Mouse (Mus musculus): Measurements from ENCODE around the gene Parp1.

DNA sequence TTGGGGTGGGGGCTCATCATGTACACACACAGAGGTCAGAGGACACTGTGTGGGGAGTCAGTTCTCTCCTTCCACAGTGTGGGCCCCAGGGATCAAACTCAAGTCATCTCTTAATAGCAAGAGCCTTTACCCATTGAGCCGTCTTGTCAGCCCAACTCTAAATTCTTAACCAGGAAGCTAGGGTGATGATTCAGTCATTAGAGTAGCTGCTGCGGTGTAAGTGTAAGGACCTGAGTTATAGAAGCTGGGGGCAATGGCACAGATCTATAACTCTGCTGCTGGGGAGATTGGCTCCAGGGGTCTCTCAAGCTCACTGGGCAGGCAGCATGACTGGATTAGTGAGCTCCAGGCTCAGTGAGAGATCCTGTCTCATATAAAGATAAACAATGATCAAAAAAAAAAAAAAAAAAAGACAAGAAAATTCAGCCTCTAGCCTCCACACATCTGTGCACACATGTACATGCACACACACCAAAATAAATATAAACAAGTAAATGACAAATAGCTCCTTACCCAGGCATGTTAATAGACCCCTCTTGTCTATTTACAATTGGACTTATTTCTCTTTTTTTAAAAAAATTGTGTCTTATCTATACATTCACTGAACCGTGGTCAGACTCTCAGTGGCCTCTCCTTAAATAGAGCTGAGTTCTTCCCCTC, 25.9 kb upstream of the Parp1 start:
- TF ChIP-seq CTCF (IDR thresholded peaks at IDR 0.05; ENCODE audit: borderline replicate concordance, insufficient read depth, low read depth, low read length), result no peak
- TF ChIP-seq POLR2A (IDR thresholded peaks at IDR 0.05; ENCODE audit: borderline replicate concordance, insufficient read depth, low read length), result no peak

Data from cerebellum, adult 2 months (tissue).